Mouse (Mus musculus): ENCODE results near the gene Gemin8.

Gemin8 gene

DNA sequence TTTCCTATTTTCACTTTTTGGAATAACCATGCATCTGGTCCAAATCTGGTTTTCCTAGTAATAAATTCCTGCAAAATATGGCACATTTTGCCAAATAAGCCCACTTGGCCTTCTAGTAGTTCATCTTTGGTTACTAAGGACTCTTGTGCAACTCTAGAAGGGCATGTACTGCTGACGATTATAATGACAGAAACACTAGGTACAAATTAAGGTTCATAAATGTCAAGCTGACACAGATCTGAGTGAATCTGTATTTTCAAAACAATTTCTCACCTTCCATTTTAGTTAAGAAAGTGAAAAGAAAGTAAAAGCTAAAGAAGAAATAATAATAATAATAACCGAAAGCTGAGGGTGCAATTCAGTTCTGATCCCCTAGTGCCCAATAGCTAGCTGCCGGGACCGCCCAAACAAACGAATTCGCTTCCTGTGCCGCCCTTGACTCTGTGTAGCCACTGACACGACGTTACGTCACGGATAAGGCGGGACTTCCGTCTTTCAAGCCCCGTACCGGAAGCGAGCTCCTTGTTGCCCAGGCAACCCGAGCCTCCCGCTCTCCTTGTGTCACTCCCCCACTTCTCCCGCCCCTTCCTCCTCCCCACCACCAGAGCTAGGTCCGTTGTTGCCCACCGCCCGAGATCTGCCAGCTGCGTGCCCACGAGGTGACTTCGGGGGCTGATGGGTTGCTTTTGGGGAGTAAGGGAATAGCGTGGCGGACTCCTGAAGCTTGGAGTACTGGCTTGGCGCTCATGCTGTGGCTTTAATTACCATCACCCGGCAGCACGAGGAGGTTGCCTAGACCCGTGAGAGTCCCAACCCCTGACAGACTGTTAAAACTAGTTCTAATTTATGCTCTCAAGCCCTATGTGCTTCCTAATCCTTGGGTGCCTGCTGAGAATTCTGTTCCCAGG, at the start of gene Gemin8:
Gene Gemin8, plus strand, starts transcription at position 563 of the 908 bp plus-strand sequence.
- peak; percentile 81 for DNase-seq (ENCODE audit: extremely low spot score, low read depth, low spot score)

DNA sequence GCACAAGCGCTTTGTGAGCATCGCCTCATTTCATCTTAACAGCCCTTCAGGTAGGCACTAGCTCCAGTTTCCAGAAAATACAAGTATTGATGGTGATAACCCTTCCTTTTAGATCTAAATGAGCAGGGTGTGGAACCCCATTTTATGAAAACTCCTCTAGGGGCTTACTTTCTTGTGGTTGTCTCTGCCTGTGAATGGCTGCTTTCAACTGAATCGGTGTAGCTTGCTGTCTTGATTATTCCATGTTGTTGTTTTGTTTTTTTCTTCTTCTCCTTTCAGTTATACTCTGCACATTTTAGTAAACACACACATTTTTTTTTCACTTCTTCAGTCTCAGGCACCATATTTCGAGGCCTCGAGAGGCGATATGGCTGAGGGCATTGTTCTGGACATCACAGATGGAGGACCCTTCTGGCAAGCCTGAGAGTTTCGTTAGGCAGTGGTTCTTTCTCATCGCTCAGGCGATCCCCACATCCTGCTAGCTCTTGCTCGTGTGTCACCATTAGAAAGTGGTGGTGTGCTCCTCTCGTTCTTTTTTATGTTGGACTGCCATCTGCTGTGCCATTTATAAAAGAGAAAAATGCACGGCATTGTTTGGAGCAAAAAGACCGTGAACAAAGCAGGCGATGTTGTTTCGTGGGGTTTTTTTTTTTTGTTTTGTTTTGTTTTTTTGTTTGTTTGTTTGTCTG, 23.0 kb upstream of the Gemin8 start:
- no peak for DNase-seq (ENCODE audit: extremely low spot score, low read depth, low spot score)

GRCm38 (mm10) chrX:166162773-166163172, 7.5 kb upstream of the Gemin8 start:
- DNase-seq (ENCODE audit: extremely low spot score, low read depth, low spot score): no peak

- no peak for DNase-seq (ENCODE audit: extremely low spot score, low read depth, low spot score)
These were observed 2.9 kb upstream of the Gemin8 start for GRCm38 (mm10) chrX:166167307-166167706.

GRCm38 (mm10) chrX:166167923-166168322, 2.3 kb upstream of the Gemin8 start:
- no peak for DNase-seq (ENCODE audit: extremely low spot score, low read depth, low spot score)

DNA sequence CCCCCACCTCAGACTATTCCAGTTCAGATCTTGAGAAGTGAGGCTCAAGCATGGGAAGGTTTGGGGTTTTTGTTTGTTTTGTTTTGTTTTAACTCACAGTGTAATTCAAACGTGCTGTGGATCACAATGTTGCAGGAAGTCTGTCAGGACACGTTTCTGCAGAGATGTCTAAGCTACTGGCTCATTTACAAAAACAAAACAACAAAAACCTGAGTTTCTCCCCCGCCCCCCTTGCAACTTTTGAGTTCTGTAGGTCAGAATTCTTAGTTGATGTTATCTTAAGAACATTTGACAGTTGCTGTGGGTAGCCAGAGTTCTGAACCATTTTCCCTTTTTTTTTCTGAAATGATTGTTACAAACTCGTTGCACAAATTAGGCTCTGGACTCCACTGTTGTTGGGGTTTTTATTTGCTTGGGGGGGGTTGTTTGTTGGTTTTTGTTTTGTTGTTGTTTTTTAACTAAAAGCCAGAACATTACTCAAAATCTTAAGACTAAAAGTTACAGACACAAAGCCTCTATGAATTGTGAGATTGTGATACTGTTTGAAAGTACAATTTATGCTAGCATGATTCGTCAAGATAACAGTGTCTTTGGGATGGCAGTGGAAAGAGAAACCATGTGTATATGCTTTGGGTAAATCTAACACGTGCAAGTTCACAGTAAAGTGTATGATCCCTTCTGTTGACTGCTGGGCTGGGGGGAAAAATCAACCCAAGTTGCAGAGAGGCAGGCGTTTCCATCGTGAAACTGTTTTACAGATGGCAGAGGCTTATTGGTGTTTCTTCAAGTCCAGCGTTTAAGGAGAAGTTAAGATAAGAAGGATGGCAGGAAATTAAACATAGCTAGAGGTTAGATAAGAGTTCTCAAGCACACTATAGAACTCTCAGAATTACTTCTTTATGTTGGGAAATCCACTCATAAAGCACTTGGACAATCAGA, 815 bp downstream of the Gemin8 start:
- no peak for DNase-seq (ENCODE audit: extremely low spot score, low read depth, low spot score)

GRCm38 (mm10) chrX:166172041-166172440, 1.8 kb downstream of the Gemin8 start:
- no peak for DNase-seq (ENCODE audit: extremely low spot score, low read depth, low spot score)

- no peak for DNase-seq (ENCODE audit: extremely low spot score, low read depth, low spot score)
These were observed 2.4 kb downstream of the Gemin8 start for GRCm38 (mm10) chrX:166172661-166173060.

GRCm38 (mm10) chrX:166173796-166174195, 3.5 kb downstream of the Gemin8 start:
- no peak for DNase-seq (ENCODE audit: extremely low spot score, low read depth, low spot score)

DNA sequence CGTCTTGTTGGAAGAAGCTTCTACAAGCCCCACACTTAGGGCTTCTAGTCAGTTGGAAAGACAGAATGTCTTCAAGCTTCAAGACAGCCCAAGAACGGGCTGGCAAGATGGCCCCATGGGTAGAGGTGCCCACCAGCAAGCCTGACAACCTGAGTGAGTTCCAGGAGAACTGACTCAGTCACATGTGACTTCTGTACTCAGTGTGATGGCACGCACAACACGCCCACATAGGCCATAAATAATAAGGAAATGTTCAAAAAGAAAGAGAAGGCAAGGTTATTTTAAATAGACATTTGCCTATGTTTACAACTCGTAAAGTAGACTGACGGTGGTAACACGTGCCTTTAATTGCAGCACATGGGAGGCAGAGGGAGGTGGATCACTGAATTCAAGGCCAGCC, 7.7 kb downstream of the Gemin8 start:
- no peak for DNase-seq (ENCODE audit: extremely low spot score, low read depth, low spot score)

GRCm38 (mm10) chrX:166183094-166183493, 12.8 kb downstream of the Gemin8 start:
- no peak for DNase-seq (ENCODE audit: extremely low spot score, low read depth, low spot score)

GRCm38 (mm10) chrX:166185327-166185913, 15.2 kb downstream of the Gemin8 start:
- DNase-seq (ENCODE audit: extremely low spot score, low read depth, low spot score): no peak

DNA sequence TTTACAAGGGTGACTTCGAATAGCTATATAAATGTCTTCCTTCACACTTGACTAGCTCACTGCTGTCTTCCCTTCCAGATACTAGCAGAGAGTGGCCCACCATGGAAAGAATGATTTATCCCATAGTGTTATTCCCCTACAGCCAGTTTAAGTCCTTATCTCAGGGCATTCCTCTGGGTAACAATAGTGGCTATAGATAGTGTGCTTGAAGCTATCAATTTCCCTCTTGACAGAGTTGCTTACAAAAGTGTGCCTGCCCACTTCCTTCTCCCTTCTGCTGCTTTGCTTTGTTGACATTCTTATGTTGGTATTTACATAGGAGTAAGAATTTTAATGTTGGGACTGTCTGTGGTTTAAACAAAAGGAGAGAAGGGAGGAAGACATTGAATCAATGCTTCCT, 17.5 kb downstream of the Gemin8 start:
- DNase-seq (ENCODE audit: extremely low spot score, low read depth, low spot score): no peak

DNA sequence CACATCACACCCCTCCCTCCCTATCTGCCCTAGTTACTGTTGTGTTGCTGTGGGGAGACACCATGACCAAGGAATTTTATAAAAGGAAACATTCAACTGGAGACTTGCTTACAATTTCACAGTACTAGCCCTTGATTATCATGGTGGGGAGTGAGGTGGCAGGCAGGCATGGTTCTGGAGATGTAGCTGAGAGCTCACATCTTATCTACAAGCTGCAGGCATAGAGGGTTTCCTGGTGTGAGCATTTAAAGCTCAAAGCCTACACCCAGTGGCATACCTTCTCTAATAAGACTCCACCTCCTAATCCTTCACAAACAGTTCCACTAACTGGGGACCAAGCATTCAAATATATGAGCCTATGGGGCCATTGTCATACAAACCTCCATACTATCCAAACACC, 26.1 kb downstream of the Gemin8 start:
- DNase-seq (ENCODE audit: extremely low spot score, low read depth, low spot score): no peak

GRCm38 (mm10) chrX:166198266-166198665, 28.0 kb downstream of the Gemin8 start:
- DNase-seq (ENCODE audit: extremely low spot score, low read depth, low spot score): no peak

GRCm38 (mm10) chrX:166199812-166200211, 29.6 kb downstream of the Gemin8 start:
- DNase-seq (ENCODE audit: extremely low spot score, low read depth, low spot score): no peak

DNA sequence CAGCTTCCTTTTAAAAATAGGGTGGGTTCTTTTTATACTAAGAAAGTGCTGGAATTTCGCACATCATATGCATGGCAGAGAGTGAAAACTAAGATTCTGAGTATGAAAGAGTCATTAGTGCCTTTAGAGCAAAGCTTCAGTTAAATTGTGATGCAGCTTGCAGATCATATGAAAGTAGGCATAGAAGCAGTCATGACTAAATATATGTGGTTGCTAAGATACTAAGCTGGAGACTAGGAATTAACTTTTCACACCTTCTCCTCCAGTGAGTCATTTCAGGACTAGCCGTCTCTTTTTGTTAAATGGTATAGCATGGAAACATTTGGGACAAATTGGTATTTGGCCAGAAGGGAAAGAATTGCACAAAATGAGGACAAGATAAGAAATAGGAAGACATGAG, 44.3 kb downstream of the Gemin8 start:
- no peak for DNase-seq (ENCODE audit: extremely low spot score, low read depth, low spot score)

DNA sequence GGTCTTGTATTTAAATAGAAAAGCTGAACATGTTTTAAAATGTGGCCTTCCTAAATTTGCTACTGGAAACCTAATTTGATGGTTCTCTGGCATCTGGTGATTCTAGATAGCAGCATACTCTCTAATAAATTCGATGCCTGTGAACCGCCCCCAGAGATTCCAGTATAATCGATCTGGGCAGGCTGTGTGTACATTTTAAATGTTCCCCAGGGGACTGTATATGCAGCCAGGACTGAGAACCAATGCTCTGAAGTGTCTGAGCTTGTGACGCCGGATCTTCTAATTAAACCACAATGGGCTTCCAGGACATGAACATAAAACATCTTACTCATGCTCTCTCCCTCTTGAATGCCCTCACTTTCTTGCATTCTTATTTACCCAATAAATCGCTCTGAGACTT, 46.0 kb downstream of the Gemin8 start:
- no peak for DNase-seq (ENCODE audit: extremely low spot score, low read depth, low spot score)

- DNase-seq (ENCODE audit: extremely low spot score, low read depth, low spot score): no peak
These were observed 46.5 kb downstream of the Gemin8 start for GRCm38 (mm10) chrX:166216720-166217119.

- DNase-seq (ENCODE audit: extremely low spot score, low read depth, low spot score): no peak
These were observed 49.1 kb downstream of the Gemin8 start for GRCm38 (mm10) chrX:166219331-166219730.

DNA sequence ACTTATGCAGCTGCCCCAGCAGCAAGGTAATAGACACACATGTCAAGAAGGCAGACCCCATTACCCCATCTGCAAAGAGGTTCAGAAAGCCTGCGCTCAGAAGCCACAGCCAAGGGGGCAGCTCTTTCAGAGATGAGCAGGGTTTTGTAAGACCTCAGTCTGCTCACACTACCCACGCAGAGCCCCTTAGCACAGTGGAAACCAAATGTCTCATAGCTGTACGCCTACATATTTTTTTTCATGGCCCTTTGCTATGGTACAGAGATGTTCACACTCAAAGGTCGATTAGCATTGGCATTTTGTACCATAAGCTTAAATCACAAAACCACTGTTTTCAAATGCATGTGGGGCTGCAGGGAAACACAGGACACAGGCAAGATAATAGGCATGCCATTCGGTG, 56.6 kb downstream of the Gemin8 start:
- DNase-seq (ENCODE audit: extremely low spot score, low read depth, low spot score): no peak
